Mouse (Mus musculus) lung, postnatal 10 days (tissue): Measurements from ENCODE around the gene Nadk2.
A peak's percentile ranks its signal among the peaks of the same experiment; 100 is the strongest.

Source experiments
- DNase-seq: peaks from one replicate; pipeline ENCODE4 v3.0.0; 2021

The Nadk2 gene

DNA sequence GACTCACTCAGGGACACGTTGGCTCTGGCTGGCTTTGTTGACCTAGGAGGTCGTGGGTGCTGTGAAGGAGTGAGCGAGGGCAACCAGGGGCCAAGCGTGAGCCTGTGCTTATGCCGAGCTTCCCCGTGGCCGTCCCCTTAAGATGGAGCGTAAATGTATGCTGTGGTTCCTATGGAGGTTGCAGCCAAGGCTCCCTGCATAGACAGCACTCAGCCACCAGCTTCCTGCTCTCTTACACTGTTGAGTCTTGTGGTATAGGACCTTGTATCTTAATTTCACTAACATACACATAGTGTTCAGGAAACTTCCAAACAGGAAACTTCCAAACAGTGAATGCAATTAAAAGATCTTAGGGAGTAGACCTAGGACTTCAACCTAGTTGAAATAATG is 17.6 kb downstream of the Nadk2 start:
- no peak for DNase-seq

DNA sequence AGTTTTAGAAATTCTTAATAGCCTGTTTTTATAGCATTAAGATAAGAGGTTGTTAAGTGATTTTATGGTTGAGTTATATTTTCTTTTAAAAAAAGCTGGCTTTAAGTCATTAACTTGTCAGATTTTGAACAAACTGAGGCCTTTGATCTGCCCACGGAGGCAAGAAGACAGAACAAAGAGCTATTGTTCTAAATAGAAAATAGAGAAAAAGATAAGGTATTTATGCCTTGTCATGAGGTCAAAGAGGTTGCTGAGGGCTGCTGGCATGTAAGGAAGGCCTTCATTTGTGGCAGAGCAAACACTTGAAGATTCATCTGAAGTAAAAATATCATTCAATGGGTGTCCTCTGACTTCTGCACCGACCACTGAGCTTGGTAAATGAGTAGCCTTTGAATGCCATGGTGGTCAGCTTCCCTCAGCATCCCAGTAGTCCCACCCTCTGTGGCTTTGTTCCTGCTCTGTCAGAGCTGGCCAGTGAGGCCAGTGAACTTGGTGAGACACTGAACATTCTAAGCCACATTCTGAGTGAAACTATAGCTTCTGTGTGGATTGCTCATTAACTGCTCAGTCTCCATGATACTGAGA is 18.2 kb downstream of the Nadk2 start:
- DNase-seq = no peak

DNA sequence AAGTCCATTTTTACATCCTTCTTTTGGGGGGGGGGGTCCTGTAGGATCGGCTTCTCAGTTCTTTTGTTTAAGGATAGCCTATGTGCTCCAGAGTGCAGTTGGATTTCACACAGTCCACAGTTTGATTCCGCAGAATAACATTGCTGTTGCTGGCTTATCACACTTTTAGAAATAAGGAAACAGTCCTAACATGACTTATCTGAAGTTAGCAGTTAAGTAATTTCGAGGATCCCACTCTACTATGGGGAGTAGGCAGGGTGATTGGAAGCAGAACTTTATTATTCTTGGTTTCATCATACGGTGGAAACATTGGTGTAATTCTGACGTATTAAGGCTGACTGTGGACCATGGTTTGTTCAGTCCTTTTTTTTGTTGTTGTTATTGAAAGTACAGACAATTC is 19.6 kb downstream of the Nadk2 start:
- DNase-seq = no peak

DNA sequence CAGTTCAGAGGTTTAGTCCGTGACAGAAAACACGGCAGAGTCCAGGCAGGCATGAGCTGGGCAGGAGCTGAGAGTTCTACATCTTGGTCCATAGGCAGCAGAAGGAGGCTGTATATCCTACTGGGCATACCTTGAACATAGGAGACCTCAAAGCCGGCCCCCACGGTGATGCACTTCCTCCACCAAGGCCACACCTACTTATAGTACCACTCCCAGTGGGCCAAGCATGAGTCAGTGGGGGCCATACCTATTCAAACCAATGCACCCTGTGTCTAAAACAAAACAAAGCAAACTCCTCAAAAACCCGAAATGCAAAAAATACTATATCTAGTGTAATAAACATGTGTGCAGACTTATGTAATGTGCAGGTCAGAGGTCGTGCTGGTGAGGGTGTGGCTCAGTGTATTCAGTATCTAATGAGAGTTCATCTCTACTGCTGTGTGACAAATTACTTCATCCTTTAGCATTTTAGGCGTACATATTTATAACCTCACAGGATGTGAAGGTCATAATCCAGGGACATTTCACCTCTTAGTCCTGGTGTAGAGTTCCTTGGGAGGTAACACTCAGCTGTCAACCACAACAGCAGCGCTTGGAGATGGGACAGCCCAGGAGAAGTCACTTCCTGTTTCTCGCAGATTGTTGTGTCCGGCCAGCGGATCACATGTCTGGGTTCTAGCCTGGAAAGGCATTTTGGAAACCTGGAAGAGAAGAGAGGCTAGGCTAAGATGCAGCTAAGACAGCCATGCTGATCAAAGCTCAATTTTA is 22.7 kb downstream of the Nadk2 start:
- DNase-seq = no peak

DNA sequence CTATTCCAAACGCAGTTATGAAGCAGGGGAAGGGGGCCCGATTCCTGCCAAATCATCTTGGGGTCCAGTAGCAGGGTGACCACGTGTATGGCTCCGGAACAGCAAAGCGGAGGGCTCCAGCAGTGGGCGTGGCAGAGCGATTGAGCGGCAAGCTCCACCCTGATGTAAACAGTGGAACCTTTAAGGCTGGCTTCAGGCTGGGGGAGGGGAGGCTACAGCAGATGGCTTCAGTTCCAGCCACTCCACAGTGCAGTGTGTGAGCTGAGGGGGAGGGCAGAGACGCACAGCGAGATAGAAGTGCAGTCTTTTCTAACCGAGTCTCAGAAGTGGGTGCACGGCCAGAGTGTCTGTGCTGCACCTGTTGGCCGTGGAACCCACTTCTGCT is 23.3 kb downstream of the Nadk2 start:
- peak; percentile 83 for DNase-seq

DNA sequence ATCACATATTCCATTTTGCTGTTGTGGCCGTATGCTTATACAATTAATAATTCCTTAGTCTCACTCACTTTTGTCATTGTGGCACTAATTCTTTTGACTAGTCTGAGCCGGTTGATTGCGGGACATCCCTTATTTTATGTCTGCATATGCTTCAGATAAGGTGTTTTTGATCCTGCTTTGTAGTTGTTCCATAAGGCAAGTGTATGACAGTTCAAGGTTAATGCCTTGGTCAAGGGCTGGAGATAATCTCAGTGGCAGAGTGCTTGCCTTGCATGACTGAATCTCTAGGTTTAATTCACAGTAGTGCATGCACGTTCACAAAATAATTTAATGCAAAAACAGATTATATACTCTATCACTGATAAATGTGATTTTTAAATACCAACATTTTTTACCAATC is 25.8 kb downstream of the Nadk2 start:
- DNase-seq = no peak

DNA sequence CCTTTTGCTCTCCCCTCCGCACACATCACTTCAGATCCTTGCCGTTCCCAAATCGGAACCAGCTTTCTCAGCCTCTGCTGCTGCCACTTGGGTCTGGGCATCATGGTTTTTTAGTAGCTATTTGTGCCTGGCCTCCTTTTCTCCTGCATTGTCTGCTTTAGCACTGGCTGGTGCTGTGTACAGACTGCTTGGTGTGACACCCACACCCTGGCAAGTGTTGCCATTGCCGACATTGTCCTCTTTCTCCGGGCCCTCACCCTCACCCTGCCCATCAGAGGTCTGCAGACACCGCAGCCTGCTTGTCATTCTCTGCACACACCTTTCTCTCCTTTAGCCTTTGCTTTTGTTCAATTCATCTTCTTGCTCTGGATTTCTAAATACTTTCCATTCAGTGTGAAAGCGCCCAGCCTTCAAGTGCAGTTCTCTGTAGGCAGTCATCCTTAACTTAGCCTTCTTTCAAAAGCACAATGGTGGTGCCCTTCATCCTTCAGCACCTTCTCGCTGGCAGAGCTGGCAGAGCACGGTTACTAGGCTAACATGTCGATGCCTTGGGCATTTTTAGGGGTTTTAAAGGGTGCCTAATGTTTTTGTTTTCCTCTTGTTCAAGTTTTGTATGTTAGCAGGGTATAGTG is 29.5 kb downstream of the Nadk2 start:
- no peak for DNase-seq

DNA sequence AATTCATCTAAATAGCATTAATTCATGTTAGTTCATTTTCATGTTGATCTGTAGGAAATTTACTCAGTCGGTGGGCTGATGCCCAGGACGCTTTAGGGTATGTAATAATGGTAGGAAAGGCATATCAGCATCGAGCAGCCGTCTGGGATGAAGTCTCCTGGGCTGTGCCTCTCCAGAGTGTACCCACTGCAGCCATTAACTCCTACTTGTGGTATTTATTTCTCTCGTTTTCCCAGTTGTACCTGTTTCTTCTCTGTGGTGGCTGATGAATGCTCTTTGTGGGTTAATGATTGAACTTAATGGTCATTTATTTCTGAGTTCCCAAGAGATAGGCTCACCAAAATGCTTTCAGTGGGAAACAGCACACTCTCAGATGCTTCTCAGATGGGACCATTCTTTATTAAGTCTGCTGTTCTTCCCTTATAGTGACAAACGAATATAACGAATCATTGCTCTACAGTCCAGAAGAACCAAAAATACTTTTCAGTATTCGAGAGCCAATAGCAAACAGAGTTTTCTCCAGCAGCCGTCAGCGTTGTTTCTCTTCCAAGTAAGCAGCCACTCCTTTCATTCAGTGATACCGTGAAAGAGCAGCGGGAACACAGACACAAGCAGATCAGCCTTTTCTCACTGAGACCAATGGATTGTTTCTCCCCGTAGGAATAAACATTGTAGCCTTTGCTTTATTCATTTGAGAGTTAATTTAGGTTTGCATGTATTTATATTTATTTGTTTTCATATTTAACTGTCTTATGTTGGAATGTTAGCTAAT is 35.4 kb downstream of the Nadk2 start:
- DNase-seq = no peak

DNA sequence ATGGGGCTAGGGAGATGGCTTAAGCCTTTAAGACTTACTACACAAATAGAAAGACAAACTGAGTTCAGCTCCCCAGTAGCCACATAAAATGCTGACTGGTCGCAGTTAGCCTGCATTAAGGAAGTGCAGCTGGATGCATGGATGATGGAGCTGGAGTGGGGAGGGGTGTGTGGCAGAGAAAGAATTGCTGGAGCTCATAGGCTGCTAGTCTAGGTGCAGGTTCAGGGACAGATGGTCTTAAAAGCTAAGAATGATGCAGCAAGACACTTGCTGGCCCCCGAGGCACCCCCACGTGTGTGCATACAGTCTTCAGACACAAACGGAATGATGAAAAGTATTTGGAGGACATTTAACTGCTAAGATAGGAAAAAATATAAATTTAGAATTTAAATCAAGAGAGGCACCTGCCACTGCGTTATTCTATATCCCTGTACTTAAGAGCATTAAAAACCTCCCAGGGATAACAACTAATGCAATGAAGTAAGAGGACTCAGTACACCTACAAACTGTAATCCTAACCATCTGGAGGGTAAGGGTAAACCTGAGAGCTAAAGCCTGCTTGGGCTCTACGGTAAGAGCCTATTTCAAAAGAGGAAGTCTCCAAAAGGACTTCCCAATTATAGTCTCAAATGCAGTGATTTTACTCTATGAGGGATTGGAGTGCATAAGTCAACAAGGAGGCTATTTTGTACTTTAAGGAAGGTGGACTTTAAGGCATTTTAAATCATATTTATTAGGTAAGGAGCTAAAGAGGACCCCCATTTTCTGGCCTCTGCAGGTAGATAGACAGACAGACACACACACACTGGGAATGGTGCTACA is 39.7 kb downstream of the Nadk2 start:
- no peak for DNase-seq

DNA sequence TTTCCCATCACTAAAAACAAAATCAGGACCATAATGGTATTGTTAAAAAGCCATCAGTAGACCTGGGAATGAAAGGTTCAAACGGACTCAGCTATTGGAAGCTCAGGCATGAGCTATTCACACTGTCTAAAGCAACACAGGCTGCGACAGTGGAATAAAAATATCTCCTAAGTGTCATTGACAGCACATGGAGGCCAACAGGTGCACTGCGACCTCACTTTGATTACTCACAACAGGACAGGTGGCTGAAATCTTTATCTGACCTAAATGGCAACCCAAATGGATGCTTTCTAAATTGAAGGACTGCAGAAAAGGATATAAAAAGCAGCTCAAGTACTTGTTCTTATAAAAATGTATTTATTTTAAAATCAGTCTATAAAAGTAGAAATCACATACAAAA is 40.6 kb downstream of the Nadk2 start:
- DNase-seq = no peak

DNA sequence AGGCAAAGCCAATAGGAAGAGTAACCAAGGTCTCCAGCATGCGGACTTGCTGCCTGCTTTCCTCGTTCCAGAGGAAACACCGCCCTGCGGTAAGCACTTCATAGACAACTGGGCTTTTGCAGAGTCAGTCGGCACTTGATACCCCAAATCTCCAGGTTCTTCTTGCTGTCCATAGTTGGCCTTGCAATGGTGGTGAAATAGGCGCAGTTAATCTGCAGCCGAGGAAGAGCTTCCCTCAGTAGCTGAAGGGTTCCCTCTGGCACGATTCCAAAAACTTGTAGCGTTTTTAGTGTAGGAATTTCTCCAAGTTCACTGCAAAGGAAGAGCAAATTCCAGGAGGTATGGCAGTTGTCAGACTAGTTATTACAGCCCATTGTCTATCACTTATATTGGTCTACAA is 42.5 kb downstream of the Nadk2 start:
- DNase-seq = no peak

DNA sequence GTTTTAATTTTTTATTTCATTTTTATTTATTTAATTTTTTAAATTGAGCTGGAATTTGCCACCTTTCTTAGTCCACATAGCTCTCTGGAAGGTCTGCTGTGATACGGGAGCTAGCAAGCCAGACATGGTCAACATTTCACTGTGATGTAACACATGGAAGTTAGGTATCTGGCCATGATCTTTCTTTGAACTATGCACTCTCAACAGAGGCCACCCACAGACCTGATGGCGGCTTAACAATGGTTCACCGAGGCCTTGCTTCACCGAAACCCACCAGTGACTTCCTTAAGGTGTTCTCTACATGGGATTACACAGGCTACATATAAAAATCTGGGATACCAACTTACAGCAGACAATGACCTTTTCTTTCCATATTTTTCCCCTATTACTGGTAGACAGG is 43.1 kb downstream of the Nadk2 start:
- DNase-seq = no peak

DNA sequence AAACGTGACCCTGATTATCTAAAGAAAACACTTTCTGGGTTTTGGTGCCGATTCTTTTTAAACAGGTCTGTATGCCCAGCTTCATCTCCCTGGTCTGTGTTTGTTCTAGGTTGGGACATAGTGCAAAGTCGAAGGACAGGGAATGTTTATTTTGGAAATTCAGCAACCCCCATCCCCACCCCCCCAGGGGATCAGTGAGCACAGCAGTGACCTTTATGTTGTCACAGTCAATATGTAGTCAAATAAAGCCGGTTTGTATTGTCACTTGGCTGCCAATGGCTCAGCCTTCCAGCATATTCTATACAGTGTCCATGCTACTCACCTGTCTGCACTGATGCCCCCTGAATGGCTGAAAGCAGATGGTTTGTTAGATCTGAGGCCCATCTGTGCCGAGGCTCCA is 43.5 kb downstream of the Nadk2 start:
- DNase-seq = no peak

DNA sequence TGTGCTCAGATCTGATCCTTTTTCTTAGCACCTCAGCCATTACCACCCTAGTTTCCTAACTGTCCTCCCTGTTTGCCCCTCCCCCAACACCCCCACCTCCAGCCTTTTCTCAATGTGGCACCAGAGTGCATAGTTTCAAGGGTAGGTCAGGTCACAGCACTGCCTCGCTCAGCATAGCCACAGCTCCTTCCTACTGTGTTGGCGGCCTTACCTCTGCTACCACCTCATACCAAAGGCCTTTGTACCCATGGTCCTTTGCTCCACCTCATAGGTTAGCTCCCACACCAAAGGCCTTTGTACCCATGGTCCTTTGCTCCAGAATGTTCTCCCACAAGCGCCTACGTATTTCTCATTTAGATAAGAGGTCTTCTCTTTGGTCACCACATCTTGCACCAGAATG is 47.8 kb downstream of the Nadk2 start:
- no peak for DNase-seq

DNA sequence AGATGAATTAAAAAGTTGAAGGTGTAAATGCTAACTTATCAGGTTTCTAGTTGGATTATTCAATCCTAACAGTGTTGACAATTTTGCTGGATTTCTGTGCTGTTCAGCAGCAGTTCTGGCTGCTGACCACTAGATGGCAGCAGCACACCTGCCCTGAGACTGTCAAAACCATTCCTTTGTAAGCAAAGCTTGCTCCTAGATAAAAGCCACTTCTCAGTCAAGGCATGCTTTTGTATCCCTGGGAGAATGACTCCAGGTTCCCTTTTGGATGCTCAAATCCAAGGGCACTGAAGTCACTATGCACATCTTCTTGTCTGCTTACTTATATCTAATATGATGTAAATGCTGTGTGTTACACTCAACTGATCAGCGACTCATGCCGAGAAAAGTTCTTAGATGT is 49.0 kb downstream of the Nadk2 start:
- peak; percentile 43 for DNase-seq

DNA sequence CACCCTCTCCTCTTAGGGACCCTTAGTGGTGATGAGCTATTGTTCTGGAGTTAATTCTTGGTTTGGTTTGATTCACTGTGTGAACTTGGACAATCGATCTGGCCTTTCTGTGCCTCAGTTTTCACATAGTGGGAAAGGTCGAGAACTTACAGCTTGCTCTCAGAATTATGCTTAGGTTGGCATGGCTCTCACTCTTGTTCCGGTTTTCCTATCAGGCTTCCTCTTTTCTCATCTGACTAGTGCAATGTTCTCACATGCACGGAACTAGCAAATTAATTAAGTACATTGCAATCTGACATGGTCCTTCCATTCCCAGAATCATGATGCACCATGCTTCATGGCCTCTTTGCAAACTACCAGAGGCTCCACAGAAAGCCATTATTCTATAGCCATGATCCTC is 51.9 kb downstream of the Nadk2 start:
- no peak for DNase-seq

DNA sequence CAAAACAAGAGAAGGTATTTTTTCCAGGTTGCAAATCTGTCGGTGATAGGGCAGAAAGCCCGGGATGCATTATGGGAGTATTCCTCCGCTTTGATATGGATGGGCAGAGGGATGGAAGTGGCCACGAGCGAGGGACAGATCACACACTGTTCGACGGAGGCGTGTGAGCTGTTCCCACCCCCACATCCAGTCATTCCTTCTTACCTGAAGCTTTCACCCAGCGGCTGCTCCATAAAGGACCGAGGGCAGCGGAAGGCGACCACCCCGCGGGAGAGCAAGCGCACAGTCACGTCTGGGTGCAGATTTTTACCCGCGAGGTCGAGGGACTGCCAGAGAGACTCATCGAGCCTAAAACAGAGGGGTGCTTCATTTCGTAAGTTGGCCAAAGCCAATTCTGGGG is 53.8 kb downstream of the Nadk2 start:
- DNase-seq = no peak

DNA sequence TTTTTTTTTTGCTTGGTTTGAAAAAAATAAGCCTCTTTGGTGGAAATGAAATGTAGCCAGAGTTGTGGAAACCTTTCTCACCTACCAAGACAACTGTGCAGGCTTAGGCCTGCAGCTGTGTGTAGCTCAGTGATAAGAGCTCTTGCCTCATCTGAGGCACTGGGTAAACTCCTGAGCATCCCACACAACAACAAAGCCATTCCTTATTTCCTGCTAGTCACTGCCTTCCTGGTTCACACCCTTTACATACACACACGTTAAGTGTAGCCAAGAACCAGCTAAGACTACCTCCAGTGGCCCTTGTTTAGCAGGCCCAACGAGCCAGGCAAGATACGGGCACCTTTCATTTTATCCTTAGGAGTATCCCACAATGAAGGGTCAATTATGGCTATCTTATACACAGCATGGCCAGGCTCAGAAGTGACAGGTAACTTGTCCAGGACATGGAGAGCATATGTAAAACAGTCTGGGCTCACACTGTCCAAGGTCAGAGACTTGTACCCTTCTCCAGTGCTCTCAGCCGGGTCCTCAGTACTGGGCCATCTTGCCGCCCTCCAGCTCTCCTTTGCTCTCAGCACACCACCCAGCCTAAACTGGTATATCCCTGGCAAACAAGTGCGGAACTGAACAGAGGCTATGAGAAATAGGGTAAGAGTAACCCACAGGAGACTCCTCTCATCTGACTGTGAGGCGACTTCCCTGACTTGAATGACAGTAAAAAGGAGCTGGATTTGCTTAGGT is 56.2 kb downstream of the Nadk2 start:
- DNase-seq = no peak

DNA sequence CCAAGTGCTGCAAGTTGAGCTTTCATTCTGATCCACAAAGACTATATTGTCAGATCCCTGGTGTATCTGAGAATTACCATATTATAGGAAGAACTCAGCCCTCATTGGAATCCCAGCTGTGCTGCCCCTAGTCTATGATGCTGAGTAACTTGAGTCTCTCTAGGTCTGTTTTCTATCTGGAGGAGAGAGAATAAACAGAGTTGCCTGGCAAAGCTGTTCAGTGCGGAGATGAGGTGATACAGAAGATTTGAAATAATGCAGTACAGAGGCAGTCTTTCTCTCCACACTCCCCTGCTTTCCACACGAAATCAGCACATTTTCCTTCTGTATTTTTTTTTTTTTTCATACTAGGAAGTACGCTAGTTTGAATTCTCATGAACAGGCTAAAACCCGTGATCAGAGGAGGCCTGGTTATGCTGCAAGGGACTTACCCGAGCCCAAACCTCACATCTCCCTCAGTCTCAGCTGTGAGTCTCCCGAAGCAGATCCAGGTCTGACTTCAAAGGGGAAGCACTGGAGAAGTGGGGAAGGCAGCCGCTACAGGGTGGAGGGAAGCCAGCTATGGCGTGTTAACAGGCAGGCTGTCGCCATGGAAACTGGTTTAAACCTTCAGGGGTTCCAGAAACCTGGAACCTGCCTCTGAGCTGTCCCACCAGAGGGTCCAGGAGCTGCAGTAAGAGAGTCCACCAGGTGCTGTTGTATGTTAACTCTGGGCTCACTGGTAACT is 59.9 kb downstream of the Nadk2 start:
- DNase-seq = no peak

DNA sequence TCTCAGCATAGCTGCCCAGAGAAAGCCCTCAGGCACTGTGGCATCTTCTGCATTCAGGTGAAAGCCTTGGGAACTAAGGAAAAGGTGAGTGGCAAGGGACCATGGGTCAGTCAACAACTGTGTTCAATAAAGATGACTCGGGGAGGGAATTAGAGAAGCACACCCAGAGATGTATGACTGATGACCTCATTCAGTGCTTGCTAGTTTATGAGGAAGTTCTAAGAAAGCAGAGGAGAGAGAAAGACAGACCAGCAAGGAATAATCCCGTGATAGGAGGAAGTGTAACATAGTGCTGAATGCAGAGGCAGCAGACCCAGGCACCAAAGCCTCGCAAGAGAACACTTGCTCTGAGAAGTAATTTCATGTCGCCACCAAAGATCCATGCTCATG is 60.4 kb downstream of the Nadk2 start:
- DNase-seq = no peak

DNA sequence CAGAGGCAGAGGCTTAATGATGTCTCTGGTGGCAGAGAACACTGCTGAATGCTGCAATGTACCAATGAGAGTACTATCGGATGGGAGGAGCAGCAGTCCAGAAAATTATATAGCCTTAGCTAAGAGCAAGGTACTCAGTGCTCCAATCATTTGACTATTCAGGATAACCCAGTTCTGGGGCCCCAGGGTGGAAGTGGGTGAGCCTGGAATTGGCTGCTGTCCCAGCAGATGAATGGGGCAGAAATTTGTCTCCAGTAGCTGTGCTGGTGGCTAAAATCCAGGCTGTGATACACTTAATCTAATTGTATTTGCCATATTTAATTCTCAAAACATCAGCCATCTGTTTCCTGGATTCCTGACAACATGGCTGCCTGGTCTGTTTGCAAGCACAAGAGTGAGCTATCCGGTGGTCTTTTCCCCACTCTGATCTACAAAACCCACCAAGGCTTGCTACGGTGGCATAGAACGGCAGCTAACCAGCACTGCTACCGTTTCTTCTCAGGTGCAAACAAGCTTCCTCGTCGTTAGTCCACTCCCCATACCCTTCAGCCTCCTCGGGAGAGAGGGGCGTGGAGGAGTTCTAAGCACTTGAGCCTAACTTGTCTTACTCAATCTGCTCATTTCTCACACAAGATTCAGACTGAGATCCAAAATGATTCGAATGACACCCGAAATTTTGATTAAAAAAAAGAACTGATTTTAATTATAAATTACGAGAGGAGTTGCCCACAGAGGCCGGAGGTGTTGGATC is 61.8 kb downstream of the Nadk2 start:
- DNase-seq = no peak
